Mouse (Mus musculus) c-Kit-positive CD71-negative TER-119-negative erythroid progenitor cells, embryonic 14.5 days (primary cell): Measurements from ENCODE around the gene Thpo.

ENCODE experiments used
- DNase-seq: peaks from one replicate; pipeline ENCODE4 v3.0.0-alpha.2; 2013; ENCODE audit warnings: low read depth

The Thpo gene

DNA sequence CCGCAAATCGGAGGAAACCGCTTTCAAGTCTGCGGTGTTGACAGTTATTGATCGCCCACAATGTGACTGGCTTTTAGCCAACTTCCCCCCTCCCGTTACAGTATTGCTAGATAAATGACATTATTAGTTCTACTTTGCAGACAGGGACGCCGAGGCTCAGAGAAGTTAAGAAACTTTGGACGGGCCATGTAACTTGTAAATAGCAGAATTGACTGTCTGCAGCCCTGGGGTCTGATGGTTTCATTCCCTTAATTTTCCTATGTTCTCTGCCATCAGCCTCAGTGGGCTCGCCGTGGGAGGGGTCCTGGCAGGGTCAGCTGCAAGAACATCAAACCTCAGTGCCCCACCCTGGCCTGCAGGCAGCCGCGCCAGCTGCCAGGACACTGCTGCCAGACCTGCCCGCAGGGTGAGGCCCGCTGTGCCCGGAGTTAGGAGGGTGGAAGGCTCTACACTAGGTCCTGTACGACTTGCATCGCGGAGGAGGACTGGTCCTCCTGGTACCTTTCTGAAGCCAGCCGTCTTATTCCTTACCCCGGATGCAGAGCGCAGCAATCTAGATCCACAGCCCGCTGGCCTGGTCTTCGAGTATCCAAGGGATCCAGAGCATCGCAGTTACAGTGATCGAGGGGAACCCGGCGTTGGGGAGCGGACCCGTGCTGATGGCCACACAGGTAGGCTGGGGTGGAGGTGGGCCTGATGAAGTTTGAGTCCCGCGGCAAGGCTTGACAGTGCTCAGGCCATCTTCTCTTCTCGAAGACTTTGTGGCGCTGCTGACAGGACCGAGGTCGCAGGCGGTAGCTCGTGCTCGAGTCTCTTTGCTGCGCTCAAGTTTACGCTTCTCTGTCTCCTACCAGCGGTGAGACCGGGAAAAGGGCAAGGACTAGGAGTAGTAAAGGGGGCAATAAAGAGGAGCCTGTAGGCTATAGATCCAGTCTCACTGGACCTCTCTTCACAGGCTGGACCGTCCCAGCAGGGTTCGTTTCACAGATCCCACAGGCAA lies at the start of gene Thpo:
Gene Thpo (minus strand): TSS at position 781 of the 1,000 bp plus-strand sequence.
- no peak for DNase-seq

DNA sequence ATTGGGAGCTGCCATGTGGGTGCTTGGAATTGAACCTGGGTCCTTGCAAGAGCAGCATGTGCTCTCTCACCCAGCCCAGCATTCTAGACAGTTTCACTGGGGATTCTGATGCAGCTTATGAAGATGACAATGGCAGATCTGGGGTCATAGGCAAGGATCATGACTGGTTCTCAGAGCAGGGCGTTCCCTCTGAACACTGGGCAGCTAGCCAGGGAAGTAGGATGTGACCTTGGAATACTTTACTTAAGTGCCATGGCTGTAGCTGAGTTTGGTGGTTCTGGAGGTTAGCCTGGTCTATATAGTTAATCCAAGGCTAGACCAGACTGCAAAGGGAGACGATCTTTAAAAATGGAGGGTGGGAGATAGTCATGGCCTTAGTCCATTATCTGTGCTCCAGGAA lies 49.6 kb upstream of the Thpo start:
- DNase-seq, result no peak

DNA sequence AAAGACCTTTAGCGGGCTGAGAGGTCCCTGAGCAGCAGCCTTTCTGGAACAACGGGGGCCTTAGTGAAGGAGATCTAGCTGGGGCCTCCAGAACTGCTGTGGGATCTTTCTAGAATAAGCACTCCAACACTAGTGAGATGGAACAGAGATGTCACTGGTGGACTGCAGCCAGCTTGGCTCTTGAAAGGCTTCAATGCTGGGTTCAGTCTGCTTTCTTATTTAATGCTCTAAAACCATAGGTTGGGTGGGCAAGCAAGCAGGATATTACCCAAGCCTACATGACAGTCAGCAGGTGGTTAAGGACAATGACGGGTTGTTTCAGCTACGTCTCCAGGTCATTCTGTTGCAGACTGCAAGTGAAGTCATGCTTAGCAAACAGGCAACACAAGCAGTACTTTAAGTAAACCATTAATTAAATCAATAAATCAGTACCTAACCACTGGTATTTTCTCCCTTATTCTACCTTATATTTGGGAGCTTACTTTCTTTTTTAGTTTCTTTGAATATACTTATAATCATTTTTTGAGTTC lies 46.9 kb upstream of the Thpo start:
- DNase-seq, result no peak

DNA sequence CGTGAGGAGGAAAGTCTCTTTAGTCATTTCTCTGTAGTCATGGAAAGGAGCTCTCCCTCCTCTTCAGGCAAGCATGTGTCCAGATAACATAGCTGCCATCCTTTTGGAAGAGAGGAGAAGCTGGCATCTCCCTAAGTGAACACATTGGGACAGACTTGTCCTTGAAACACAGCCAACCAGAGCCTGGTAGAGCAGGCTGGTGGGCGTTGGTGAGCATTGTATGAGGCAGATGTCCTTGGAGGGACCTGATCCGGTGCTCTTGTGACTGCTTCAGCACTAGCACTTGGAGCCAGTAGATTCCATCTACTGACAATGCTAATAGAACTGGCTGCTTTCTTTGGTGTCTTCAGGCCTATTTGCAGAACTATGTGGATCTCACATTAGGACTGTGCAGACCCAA lies 45.5 kb upstream of the Thpo start:
- no peak for DNase-seq

DNA sequence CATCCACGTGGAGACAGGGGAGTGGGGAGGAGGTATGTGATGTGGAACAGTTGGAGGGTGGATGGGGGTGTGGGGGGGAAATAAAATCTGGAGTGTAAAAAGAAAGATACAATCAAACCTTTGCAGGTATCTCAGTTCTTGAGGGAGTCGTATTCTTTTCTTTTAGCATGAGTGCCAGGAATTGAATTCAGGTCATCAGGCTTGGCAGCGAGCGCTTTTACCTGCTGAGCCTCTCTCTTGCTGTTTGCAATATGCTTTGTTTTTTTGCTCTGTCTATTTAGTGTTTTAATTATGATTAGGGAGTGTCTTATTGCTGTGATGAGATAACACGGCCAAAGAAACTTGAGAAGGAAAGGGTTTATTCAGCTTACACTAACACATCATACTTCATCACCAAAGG lies 40.7 kb upstream of the Thpo start:
- DNase-seq, result no peak

DNA sequence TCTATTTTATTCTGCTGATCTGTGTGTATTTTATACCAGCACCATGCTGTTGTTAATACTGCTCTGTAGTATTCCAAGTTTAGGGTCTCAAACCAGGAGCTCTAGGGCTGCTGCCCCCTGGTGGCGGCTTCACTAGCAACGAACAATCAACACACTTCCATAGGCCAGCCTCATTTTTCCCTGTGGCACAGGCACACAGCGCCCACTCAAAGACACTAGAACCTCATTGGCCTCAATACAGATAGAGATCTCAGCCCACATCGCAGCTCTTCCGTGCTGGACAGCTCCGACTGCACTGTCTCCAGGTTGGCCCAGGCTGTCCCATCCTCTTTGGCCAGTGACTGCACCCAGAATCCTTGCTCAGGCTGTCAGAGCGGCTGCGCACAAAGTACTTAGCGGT lies 30.9 kb upstream of the Thpo start:
- peak; percentile 40 for DNase-seq

DNA sequence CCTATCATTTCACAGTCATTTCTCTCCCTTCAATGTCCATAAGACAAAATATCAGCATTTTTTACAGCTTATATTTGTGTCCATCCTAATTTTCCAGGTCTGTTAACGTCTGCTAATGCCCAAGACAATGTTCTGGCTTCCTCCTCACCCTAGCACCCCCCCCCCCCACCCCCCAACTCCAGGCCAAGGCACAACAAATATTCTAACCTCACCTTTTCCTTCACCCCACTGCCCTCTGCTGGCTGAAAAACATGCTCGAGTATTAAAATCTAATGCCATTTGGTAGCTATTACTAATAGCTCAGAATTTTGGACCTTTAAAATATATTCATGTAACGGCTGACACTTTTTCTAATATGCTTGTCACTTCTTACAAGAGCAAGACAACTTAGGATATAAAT lies 27.4 kb upstream of the Thpo start:
- DNase-seq, result peak; percentile 31

DNA sequence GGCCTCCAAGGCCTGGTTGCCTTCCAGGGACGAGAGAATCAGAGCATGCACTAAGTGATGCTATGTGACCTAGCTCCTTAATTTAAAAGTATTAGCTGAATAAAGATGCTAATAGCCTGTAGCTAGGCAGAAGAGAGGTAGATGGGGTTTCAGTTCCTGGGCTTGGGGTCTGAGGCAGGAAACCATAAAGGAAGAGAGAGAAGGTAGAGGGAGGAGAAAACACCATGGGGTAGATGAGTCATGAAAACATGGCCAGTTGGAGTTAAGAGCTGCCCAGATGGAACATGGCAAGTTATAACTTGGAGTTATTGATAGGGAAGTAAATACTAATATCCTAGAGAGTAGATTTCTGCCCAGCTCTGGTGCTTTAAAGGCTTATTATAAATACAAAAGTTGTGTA lies 23.1 kb upstream of the Thpo start:
- DNase-seq, result no peak

DNA sequence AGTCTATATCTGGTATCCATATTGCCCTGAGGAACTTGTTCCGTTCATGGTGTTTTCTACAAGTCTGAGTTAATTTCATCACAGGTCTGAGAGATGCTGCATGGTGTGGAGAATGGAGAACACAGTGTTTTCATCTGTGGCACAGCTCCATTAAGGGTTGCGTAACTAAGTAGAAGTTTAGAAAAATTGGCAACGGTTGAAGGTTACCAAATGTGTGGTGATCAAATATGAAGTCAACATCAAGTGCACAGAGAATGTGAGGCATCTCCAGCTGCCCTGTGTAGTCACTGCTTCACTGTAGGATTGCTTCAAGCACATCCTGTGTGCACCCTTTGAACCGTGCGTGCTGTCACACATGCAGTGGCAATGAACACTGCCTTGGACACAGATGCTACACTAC lies 21.7 kb upstream of the Thpo start:
- no peak for DNase-seq

DNA sequence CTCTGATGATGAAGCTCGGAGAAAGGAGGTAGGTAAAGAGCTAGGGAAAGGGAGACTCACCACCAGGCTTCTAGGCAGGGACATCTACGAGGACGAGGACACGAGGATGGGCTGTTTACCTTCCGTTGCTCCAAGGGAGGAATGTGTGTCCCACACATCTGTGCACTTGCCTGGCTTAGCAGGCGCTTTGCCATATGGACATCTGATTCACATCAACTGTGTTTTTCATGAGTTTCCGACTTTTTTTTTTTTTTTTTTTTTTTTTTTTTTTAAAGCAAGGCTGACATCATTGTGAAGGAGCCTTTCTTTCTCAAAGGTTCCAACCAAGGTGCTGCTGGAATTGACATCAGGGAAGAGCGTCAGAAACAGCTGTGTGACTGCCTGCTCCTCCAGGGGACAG lies 16.2 kb upstream of the Thpo start:
- no peak for DNase-seq

DNA sequence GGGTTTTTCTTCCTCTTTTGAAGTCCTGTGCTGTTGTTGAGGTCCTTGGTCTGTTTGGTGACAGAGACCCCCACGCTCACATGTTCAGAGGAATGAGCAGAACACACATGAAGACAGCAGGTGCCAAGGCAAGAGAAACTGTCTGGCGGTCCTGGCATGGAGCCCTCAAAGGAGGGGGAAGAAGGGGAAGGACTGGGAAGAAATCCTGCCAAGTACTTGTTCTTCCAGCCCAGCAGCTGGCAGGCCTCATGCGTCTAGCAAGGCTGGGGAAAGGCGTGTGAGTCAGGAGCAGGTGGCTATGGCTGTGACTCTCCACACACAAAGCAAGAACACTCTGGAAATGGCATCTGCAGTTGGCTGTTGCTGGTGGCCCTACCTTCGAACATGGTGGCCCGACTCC lies 12.3 kb upstream of the Thpo start:
- DNase-seq, result no peak

DNA sequence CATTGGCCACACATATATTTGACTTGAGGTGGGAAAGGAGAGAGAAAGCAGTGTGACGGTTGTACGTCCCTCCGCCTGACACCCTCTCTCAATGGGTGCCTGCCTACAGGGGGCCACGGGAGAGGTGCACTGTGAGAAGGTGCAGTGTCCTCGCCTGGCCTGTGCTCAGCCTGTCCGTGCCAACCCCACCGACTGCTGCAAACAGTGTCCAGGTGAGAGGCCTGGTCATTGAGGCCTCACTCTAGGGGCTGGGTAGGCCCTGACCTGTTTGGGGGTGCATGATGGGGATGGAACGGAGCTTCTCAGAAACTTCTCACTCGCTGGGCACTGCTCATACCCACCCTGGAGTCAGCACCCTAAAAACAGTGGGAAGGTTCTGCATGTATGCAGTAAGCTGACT lies 5.5 kb upstream of the Thpo start:
- DNase-seq, result no peak

DNA sequence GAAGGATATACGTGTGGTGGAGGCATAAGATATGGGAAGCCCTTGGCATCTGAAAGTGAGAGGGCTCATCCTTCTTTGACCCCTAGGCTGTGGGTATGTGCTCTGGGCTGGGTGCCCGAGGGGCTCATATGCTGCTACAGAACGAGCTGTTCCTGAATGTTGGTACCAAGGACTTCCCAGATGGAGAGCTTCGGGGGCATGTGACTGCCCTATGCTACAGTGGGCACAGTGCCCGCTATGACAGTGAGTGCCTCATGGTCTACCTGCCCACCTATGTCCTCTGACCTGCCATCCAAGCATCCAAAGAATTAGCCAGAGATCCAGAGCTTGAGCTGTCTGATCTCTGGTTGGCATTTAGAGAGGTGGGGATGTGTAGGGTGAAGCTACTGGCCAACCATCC lies 2.5 kb upstream of the Thpo start:
- no peak for DNase-seq

DNA sequence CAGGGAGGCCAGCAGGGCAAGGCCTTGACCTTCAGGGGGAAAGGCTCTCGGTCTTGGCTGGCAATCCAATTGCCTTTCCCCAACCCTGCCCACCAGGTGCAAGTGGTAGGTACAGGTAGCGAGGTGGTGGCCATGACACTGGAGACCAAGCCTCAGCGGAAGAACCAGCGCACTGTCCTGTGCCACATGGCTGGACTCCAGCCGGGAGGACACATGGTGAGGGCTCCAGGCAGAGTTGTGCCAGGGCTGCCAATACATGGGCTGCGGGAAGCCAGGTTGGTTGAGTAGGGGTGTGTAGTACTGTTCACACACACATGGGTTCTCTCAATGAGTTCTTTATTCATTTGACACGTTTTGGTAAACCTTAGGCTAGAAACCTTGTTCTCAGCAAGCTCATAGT lies 1.9 kb upstream of the Thpo start:
- no peak for DNase-seq

DNA sequence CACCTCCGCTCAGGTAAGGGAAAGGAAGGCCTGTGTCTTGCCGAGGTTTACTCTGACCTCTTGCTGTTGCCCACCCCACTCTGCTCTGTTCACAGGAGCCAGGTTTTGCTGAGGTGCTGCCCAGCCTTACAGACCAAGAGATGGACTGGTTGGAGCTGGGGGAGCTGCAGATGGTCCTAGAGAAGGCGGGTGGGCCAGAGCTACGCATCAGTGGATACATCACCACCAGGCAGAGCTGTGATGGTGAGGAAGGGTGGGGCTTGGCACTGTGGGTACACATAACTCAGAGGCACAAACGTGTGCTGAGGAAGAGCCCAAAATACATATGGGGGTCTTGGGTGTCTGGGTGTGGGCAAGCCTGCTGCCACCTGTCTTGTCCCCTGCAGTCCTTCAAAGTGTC lies 1.3 kb upstream of the Thpo start:
- no peak for DNase-seq

DNA sequence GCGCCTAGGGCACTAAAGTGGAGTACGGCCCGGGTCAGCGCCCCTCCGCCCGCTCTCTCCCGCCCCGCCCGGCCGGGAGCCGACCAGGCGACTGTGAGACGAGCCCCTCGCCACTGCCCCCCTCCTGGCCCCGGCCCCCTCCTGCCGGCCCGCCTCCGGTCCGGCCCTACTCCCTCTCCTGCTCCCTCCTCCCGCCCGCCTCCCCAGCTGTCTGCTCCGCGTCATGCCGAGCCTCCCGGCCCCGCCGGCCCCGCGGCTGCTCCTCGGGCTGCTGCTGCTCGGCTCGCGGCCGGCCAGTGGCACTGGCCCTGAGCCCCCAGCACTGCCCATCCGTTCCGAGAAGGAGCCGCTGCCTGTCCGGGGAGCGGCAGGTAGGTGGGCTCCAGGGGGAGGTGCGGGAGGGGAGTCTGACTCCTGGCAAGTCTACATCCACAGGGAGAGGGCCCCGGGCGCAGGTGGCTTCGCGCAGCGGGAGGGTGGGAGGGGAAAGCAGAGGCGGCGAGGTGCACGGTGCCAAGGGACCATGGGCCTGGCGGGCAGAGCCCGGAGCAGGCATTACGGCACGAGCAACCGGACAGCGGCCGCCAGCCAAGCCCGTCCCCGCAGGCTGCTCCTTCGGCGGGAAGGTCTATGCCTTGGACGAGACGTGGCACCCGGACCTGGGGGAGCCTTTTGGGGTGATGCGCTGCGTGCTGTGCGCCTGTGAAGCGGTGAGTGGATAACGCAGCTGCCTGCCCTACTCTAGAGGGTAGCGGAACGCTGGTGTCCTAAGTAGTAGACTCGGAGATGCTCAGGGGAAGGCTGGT lies 1.2 kb downstream of the Thpo start, which contains the start of gene Chrd:
Gene Chrd (plus strand): TSS at position 203 of the 806 bp plus-strand sequence.
- no peak for DNase-seq

DNA sequence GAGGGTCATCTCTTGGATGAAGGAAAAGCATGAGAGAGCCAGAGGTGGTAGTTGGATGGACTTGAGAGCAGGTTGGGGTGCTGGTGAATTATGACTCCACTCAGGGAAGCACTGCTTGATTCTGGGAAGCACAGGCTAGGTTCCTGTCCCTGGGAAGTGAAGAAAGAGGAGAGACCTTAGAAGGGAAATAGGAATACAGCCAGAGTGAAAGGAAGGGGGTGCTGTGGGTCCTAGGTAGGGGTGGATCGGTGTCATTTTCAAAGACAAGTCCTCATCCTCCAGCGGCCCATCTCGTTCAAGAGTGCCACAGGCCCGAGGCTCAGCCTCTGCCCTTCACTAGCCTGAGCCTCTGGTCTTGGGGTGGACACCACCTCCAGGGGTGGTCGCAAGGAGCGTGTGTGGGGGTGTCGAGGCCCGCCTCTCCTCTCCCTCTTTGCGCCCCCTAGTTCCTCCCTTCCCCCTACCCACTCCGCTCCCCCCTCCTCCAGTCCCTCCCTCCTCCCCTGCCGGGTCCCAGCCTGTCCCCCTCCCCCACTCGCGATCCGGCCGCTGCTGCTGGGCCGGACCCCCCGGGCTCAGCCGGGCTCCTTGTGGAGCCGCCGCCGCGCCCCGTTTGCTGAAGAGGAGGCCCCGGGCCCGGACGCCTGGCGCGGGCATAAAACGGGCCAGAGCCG lies 1.9 kb downstream of the Thpo start:
- DNase-seq, result no peak

DNA sequence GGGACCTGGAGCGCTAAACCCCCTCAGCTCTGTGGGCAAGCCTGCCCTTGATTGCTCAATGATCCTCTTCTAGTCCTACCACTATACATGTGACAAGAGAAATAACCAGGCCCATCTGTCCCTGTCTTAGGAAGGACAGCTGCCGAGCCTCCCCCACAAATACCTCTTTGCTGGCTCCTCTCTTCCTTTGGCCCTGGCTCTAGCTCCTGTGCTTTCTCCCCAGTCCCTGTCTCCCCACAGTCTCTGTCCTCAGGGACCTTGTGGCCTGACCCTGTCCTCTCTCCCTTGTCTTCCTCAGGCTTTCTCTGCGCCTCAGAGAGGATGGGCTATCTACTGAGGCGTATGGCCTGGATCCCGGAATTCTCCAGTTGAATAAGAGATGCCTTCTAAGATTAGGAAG lies 2.6 kb downstream of the Thpo start:
- DNase-seq, result no peak

DNA sequence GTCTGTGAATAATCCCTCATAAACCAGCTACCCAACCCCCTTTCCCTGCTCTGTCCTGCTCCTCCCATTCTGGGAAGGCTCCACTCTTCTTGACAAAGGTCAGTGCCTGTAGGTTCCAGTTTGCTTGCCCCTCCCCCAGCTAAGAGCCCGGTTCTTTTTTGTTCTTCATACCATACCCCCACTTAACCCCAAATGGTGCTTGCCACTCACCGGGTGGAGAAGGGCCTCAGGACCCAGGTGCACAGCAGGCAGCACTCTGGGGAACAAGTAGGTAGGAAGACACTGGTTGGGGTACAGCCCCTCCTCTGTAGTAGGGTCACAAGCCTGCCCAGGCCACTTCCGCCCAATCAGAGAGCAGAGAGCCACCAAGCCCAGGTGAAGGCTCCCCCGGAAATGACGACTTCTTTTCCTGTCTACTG lies 4.0 kb downstream of the Thpo start:
- no peak for DNase-seq

DNA sequence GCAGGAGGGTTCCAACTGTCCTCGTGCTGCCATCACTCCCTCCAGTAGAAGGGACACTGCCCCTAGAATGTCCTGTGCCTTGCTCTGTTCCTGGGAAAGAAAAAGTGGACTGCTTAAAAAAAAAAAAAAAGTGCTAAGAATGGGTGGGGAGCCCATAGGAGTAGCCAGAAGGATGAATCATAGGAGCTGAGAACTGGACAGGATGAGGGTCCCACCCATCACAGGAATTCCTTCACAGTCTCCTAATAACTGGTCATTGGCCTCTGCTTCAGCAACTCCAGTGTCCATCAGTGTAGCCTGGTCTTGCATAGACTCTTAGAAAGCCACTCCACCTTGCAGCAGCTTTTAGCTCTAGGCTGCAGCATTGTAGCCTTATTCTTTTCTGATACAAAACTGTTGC lies 7.9 kb downstream of the Thpo start:
- no peak for DNase-seq

DNA sequence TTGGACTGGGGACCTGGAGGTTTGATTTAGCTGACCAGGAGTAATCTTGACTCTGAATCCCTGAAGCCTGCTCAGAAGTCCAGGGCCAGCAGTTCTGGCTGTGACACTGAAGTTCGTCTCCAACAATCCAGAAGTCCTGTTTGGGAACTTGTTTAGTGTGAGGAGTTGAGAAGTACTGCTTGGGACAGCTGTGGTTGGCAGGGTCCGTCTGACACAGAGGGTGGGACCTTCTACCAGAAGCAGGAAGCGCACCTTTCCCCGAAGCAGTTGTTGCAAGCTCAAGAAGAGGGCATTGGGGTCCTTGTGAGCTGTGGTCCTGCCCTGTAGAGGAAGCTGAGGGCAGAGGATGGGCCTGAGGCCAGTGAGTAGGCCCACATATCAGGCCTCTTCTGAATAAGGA lies 8.6 kb downstream of the Thpo start:
- no peak for DNase-seq

DNA sequence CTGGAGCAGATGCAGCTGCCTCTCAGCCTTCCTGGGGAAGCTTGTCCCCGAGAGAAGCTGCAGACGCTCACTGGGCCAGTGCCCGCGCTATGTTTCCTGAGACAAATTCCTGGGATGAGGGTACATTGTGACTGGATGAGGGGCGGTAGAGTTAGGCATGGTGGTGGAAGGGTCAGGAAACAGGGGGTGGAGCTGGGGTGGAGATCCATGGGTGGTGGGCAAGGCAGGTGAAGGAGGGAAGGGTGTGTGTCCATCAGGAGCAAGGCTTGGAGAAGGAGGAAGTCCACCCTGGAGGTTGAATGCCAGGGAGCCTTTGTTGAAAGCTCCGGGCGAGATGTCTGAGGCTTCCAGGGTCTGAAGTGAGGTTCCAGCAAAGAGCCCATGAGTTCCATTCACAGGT lies 9.0 kb downstream of the Thpo start:
- no peak for DNase-seq
